Mouse (Mus musculus): Measurements from ENCODE around the gene Nadk.
A peak's percentile ranks its signal among the peaks of the same experiment; 100 is the strongest.
"Not testable (repeated sequence)": the region's sequence is repeated elsewhere in the genome, so short reads cannot be mapped to it uniquely, and the experiment has no call there.

The Nadk gene

GRCm38 (mm10) chr4:155570315-155570714, 8.1 kb downstream of the Nadk start:
- not testable (repeated sequence) for DNase-seq (ENCODE audit: low read depth)

GRCm38 (mm10) chr4:155571442-155571841, 9.3 kb downstream of the Nadk start:
- DNase-seq (ENCODE audit: low read depth), result peak; percentile 66

- no peak for DNase-seq (ENCODE audit: low read depth)
Observed at GRCm38 (mm10) chr4:155573155-155573554, 11.0 kb downstream of the Nadk start.

- DNase-seq (ENCODE audit: low read depth), result no peak
Observed at GRCm38 (mm10) chr4:155573876-155574275, 11.7 kb downstream of the Nadk start.

GRCm38 (mm10) chr4:155574931-155575330, 12.8 kb downstream of the Nadk start:
- no peak for DNase-seq (ENCODE audit: low read depth)

- DNase-seq (ENCODE audit: low read depth), result no peak
Observed at GRCm38 (mm10) chr4:155575521-155575920, 13.3 kb downstream of the Nadk start.

GRCm38 (mm10) chr4:155577132-155577531, 15.0 kb downstream of the Nadk start:
- no peak for DNase-seq (ENCODE audit: low read depth)

GRCm38 (mm10) chr4:155577741-155578140, 15.6 kb downstream of the Nadk start:
- no peak for DNase-seq (ENCODE audit: low read depth)

GRCm38 (mm10) chr4:155578336-155579125, 16.4 kb downstream of the Nadk start:
- no peak for DNase-seq (ENCODE audit: low read depth)

- DNase-seq (ENCODE audit: low read depth), result peak; percentile 71
Observed at GRCm38 (mm10) chr4:155580420-155580819, 18.2 kb downstream of the Nadk start.

- DNase-seq (ENCODE audit: low read depth), result no peak
Observed at GRCm38 (mm10) chr4:155582279-155582905, 20.2 kb downstream of the Nadk start.

- no peak for DNase-seq (ENCODE audit: low read depth)
Observed at GRCm38 (mm10) chr4:155589356-155589755, 27.2 kb downstream of the Nadk start.

GRCm38 (mm10) chr4:155591012-155591719, 29.0 kb downstream of the Nadk start:
- DNase-seq (ENCODE audit: low read depth), result no peak

- no peak for DNase-seq (ENCODE audit: low read depth)
Observed at GRCm38 (mm10) chr4:155593780-155594179, 31.6 kb downstream of the Nadk start.

- DNase-seq (ENCODE audit: low read depth), result no peak
Observed at GRCm38 (mm10) chr4:155595777-155596176, 33.6 kb downstream of the Nadk start.

- no peak for DNase-seq (ENCODE audit: low read depth)
Observed at GRCm38 (mm10) chr4:155596606-155597005, 34.4 kb downstream of the Nadk start.

GRCm38 (mm10) chr4:155598536-155598935, 36.4 kb downstream of the Nadk start:
- no peak for DNase-seq (ENCODE audit: low read depth)

GRCm38 (mm10) chr4:155599901-155600825, 38.0 kb downstream of the Nadk start:
- DNase-seq (ENCODE audit: low read depth), result peak; percentile 89

GRCm38 (mm10) chr4:155601091-155601996, 39.2 kb downstream of the Nadk start, which contains the start of gene Slc35e2:
Gene Slc35e2, plus strand, starts transcription at chr4:155601416.
- peak; percentile 97 for DNase-seq (ENCODE audit: low read depth)

- DNase-seq (ENCODE audit: low read depth), result no peak
Observed at GRCm38 (mm10) chr4:155601997-155602456, 39.8 kb downstream of the Nadk start.
